Mouse (Mus musculus): ENCODE measurements around the gene Cks1b. TPM values are rescaled to one million over a fixed set of nuclear protein-coding genes. Genes with fewer than 3 reads are reported as not detected.
A peak's percentile ranks its signal among the peaks of the same experiment; 100 is the strongest.

The Cks1b gene
- polyA plus RNA-seq, 1 experiment = 7.3 TPM

DNA sequence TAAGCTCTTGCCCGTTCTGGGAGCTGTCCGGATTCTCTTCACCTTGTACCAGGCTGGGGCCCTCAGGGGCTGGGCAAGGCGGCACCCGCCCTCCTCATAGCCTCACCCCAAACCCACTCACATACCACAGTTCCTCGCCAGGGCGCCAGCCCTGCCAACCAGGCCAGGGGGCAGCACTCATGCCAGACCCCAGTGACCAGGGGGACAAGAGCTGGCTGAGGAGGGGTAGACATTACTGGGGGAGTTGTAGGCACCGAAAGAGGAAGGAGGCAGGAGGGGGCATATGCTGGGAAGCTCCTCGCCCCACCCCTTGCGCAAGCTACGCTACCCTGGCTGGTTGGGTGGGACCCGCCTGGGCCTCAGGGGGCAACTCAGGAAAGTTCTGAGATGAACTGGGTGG lies 30.6 kb downstream of the Cks1b start:
- TF ChIP-seq POLR2A (IDR thresholded peaks at IDR 0.05; ENCODE audit: low read depth, low read length) = no peak
- no peak for TF ChIP-seq CTCF (conservative IDR thresholded peaks at IDR 0.05; ENCODE audit: insufficient read depth, insufficient read length, low read depth, low read length)
- Histone ChIP-seq H3K36me3 (ENCODE audit: control insufficient read depth, insufficient read depth, low read length) (no peaks in the 10 kb centered on the region), H3K4me3 (ENCODE audit: insufficient read depth, low read depth, low read length) (no peak overlapping the region), H3K27me3 (replicated peaks; ENCODE audit: control insufficient read depth, insufficient read depth, low read length) (no peaks in the 10 kb centered on the region), H3K4me1 (ENCODE audit: control insufficient read depth, insufficient read depth, low read length) (peaks cover 35% of the 10 kb centered on the region), H3K27ac (ENCODE audit: insufficient read depth, low read depth, low read length) (no peak overlapping the region)
- 73% methylated on average over 11 of the region's 11 CpGs for WGBS
- DNase-seq = peak; percentile 26

DNA sequence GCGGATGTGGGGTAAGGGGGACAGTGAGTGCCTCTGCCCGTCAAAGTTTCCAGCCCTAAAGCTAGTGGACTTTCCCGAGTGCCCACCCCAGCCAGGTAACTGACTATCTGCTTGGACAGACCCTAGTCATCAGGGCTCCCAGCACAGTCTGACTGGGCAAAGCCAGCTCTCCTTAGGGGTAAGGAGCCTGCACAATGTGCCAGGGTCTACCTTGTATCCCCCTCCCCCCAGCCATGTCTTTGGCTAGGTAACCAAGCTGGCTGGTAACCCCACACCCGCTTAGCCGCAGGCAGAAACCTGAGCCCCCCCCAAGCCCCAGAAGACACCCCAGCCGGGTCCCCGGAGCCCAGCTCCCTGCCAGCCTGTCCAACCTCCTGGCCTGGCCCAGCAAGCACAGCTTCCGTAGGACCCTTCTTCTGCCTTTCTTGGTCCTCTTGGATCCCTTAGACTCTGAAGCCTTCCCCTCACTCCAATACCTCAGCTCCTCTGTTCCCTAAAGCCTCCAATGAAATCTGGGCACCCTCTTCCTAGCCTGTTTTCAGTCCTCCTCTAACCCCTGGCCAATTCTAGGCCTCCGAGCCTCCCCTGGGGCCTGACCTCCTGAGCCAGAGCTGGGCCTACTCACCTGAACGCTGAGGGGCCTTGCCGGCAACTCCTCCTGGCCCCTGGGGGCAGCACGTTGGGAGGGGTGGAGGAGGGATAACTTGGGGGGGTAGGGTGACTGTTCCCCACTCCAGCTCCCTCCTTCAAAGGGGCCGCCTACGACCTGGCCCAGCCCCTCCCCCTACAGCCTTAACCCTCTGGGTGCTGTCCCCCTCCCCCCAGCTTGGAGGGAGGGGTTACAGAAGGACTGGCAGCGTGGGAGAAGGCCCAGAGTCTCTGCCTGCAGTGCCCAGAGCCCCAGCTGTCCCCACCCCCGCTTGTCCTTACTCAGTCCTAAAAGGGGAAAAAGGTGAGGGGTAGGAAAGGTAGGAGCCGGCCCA lies 31.5 kb downstream of the Cks1b start:
- TF ChIP-seq POLR2A (IDR thresholded peaks at IDR 0.05; ENCODE audit: low read depth, low read length) = no peak
- TF ChIP-seq CTCF (conservative IDR thresholded peaks at IDR 0.05; ENCODE audit: insufficient read depth, insufficient read length, low read depth, low read length) = no peak
- WGBS = 58% methylated on average over 17 of the region's 17 CpGs
- Histone ChIP-seq H3K4me3 (ENCODE audit: insufficient read depth, low read depth, low read length) (no peak overlapping the region), H3K27me3 (replicated peaks; ENCODE audit: control insufficient read depth, insufficient read depth, low read length) (no peaks in the 10 kb centered on the region), H3K4me1 (ENCODE audit: control insufficient read depth, insufficient read depth, low read length) (peaks cover 37% of the 10 kb centered on the region), H3K36me3 (ENCODE audit: control insufficient read depth, insufficient read depth, low read length) (no peaks in the 10 kb centered on the region), H3K27ac (ENCODE audit: insufficient read depth, low read depth, low read length) (no peak overlapping the region)
- DNase-seq = peak; percentile 21

DNA sequence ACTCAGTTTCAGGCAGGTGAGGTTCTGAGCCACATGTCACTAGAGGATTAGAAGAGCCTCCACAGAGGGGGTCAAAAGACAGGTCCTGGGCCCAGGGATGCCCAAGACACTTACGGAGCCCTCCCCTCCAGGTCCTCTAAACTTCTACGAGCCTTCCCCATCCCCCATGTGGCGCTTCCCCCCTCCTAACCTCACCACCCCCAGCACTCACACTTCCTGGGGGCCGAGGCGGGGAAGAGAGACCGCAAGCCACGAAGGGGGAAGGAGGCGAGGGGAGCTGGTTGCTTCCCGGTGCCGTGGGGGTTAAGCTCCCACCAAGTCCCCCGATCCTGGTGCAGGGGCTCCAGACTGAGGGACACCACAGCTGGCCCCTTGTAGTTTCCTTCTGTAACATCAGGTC lies 32.7 kb downstream of the Cks1b start:
- no peak for DNase-seq
- Histone ChIP-seq H3K27ac (ENCODE audit: insufficient read depth, low read depth, low read length) (no peak overlapping the region), H3K4me3 (ENCODE audit: insufficient read depth, low read depth, low read length) (no peak overlapping the region), H3K27me3 (replicated peaks; ENCODE audit: control insufficient read depth, insufficient read depth, low read length) (no peaks in the 10 kb centered on the region), H3K4me1 (ENCODE audit: control insufficient read depth, insufficient read depth, low read length) (peaks cover 30% of the 10 kb centered on the region), H3K36me3 (ENCODE audit: control insufficient read depth, insufficient read depth, low read length) (no peaks in the 10 kb centered on the region)
- 77% methylated on average over 11 of the region's 11 CpGs for WGBS
- TF ChIP-seq POLR2A (IDR thresholded peaks at IDR 0.05; ENCODE audit: low read depth, low read length) = no peak
- TF ChIP-seq CTCF (conservative IDR thresholded peaks at IDR 0.05; ENCODE audit: insufficient read depth, insufficient read length, low read depth, low read length) = no peak

DNA sequence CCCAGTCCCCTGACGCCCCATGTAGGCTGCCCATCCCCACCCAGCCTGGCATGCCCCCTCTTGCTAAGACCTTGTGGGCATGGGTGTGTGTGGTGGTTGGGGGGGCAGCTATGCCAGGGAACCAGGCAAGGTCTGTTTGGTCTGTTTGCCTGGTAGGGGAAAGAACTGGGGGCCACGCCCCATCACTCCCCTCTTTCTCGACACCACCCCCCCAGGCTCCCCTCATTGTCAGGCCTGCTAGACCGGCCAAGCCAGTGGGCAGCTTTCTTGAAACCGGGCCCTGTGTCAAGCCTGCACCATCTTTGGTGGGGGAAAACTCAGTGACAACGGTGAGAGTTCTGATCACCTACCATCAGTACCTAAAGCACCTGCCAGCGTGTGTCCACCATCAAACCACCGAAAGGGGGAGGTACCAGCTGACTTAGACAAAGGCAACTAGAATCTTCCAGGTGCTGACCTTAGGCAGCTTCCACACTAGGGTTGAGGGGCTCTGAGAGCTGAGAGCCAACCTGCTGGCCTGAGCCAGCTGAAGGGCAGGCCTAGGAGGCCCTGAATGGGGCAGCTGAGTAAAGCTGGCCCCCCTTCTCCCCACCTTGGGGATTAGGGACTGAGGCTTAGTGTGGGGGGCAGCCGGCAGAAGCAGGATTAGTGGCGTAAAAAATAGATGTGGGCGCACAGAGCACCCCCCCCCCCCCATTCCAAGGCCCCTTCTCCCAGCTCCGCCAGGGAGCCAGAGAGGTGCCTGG lies 33.7 kb downstream of the Cks1b start:
- Histone ChIP-seq H3K4me1 (ENCODE audit: control insufficient read depth, insufficient read depth, low read length) (peaks cover 22% of the 10 kb centered on the region; the same call in 1 of the 2 replicates), H3K36me3 (ENCODE audit: control insufficient read depth, insufficient read depth, low read length) (no peaks in the 10 kb centered on the region), H3K4me3 (ENCODE audit: insufficient read depth, low read depth, low read length) (no peak overlapping the region), H3K27me3 (replicated peaks; ENCODE audit: control insufficient read depth, insufficient read depth, low read length) (no peaks in the 10 kb centered on the region), H3K27ac (ENCODE audit: insufficient read depth, low read depth, low read length) (no peak overlapping the region)
- DNase-seq = no peak
- TF ChIP-seq CTCF (conservative IDR thresholded peaks at IDR 0.05; ENCODE audit: insufficient read depth, insufficient read length, low read depth, low read length) (no peak), POLR2A (IDR thresholded peaks at IDR 0.05; ENCODE audit: low read depth, low read length) (no peak)
- WGBS = 80% methylated on average over 11 of the region's 12 CpGs

DNA sequence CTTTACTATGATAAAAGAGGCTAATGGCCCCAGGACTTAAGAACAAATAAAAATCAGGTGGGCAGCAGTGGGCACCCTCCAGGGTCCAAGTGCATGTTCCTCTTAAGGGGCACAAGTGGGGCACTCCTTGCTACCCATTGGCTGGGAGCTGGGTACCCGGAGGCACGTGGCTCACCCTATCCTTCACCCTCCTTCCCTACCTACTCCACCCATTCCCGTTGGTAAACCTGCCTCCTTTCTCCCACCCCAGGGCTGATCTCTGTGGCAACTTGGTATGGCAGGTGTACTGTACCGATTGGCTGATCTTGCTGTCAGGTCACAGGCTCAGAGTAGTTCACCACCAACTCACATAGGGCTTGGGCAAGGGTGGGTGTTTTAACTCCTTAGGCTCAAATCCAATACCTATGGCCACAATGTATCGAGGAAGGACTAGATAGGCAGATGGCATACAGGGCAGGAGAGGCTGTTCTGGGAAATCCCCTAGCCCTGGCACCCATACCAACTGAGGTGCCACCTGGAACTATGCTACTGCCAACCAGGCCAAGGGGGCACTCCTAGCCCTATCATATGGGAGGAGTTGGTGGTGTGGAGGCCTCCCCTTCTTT lies 34.4 kb downstream of the Cks1b start:
- 80% methylated on average over 5 of the region's 5 CpGs for WGBS
- H3K27ac ChIP-seq (ENCODE audit: insufficient read depth, low read depth, low read length) = no peak overlapping the region
- no peak overlapping the region for H3K4me3 ChIP-seq (ENCODE audit: insufficient read depth, low read depth, low read length)
- TF ChIP-seq CTCF (conservative IDR thresholded peaks at IDR 0.05; ENCODE audit: insufficient read depth, insufficient read length, low read depth, low read length) (no peak), POLR2A (IDR thresholded peaks at IDR 0.05; ENCODE audit: low read depth, low read length) (no peak)
- H3K4me1 ChIP-seq (ENCODE audit: control insufficient read depth, insufficient read depth, low read length) = peaks cover 17% of the 10 kb centered on the region; the same call in 1 of the 2 replicates
- no peaks in the 10 kb centered on the region for H3K27me3 ChIP-seq (replicated peaks; ENCODE audit: control insufficient read depth, insufficient read depth, low read length)
- H3K36me3 ChIP-seq (ENCODE audit: control insufficient read depth, insufficient read depth, low read length) = 0 out of 2 replicates have a peak, but pooled peaks cover 1% of the 10 kb centered on the region
- DNase-seq = no peak

DNA sequence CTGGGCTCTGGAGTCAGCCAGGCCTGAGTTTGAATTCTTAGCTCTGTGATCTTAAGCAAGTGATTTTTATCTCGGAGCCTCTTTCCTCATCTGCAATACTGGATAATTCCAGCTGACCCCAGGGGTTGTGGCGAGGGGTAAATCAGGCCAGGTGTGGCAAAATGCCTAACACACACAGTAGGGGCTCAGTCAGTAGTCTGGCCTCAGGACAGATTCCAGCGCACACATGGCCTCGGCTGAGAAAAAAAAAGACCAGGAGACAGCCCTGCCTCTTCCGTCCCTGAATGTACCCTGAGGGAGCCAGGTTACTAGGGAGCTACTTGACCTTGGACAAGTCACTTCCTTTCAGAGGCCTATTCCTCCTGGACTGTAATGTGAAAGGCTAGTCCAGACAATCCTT lies 35.2 kb downstream of the Cks1b start:
- DNase-seq = no peak
- H3K27me3 ChIP-seq (replicated peaks; ENCODE audit: control insufficient read depth, insufficient read depth, low read length) = no peaks in the 10 kb centered on the region
- peaks cover 11% of the 10 kb centered on the region; the same call in 1 of the 2 replicates for H3K4me1 ChIP-seq (ENCODE audit: control insufficient read depth, insufficient read depth, low read length)
- H3K27ac ChIP-seq (ENCODE audit: insufficient read depth, low read depth, low read length) = no peak overlapping the region
- H3K36me3 ChIP-seq (ENCODE audit: control insufficient read depth, insufficient read depth, low read length) = 0 out of 2 replicates have a peak, but pooled peaks cover 1% of the 10 kb centered on the region
- TF ChIP-seq POLR2A (IDR thresholded peaks at IDR 0.05; ENCODE audit: low read depth, low read length) (no peak), CTCF (conservative IDR thresholded peaks at IDR 0.05; ENCODE audit: insufficient read depth, insufficient read length, low read depth, low read length) (no peak)
- no peak overlapping the region for H3K4me3 ChIP-seq (ENCODE audit: insufficient read depth, low read depth, low read length)
- 64% methylated on average over 5 of the region's 5 CpGs for WGBS

All from kidney, adult 2 months (tissue).